8 mouse cellular contexts compared by ENCODE assay signal in genomic region chr10:78351887-78352665, GRCm38 (mm10). TPM values are rescaled to one million over a fixed set of nuclear protein-coding genes. Genes with fewer than 3 reads are reported as not detected.
DNase-seq lines count a peak whose midpoint lies in the region; ATAC-seq and TF ChIP-seq lines count a peak whose summit lies in the region.

Gene Agpat3 (minus strand): TSS chr10:78352489.

- H3K4me2 ChIP-seq in forebrain, embryonic 15.5 days (replicated peaks): peak within 1 kb of the TSS; percentile 82
- peak within 1 kb of the TSS; percentile 82 for H3K4me2 ChIP-seq in liver, postnatal 0 days (ENCODE audit: low read depth, low read length)
- H3K4me2 ChIP-seq in neural tube, embryonic 14.5 days (ENCODE audit: low read depth, low read length): peak within 1 kb of the TSS; percentile 86

- H3K4me1 ChIP-seq in forebrain, embryonic 15.5 days: peaks cover 33% of the 10 kb centered on the region
- peaks cover 5% of the 10 kb centered on the region for H3K4me1 ChIP-seq in liver, postnatal 0 days (ENCODE audit: insufficient read depth)
- H3K4me1 ChIP-seq in neural tube, embryonic 14.5 days (ENCODE audit: control insufficient read depth, insufficient read depth, low read length): peaks cover 19% of the 10 kb centered on the region; the same call in 1 of the 2 replicates
- peaks cover 17% of the 10 kb centered on the region for H3K4me1 ChIP-seq in testis, adult 2 months (ENCODE audit: control insufficient read depth, insufficient read depth, low read length)

- ATAC-seq in forebrain, embryonic 15.5 days (replicated peaks): peak; percentile 88
- ATAC-seq in liver, postnatal 0 days: peak; percentile 71
- ATAC-seq in neural tube, embryonic 14.5 days (ENCODE audit: low read depth): peak; percentile 85

- no peaks in the 10 kb centered on the region for H3K9me3 ChIP-seq in forebrain, embryonic 15.5 days
- no peaks in the 10 kb centered on the region for H3K9me3 ChIP-seq in liver, postnatal 0 days (ENCODE audit: low read length)
- no peaks in the 10 kb centered on the region for H3K9me3 ChIP-seq in neural tube, embryonic 14.5 days (ENCODE audit: control insufficient read depth, low read length)

- no peak for TF ChIP-seq EP300 in liver, postnatal 0 days (IDR thresholded peaks at IDR 0.05; ENCODE audit: low read depth)

- WGBS in forebrain, embryonic 15.5 days: under 1% methylated on average over 107 of the region's 113 CpGs
- under 1% methylated on average over 69 of the region's 113 CpGs for WGBS in liver, postnatal 0 days (ENCODE audit: insufficient replicate concordance)
- under 1% methylated on average over 82 of the region's 113 CpGs for WGBS in neural tube, embryonic 14.5 days

- H3K36me3 ChIP-seq in forebrain, embryonic 15.5 days: no peaks in the 10 kb centered on the region
- H3K36me3 ChIP-seq in liver, postnatal 0 days (replicated peaks; ENCODE audit: insufficient read depth, low read length): 0 out of 2 replicates have a peak, but pooled peaks cover 6% of the 10 kb centered on the region
- H3K36me3 ChIP-seq in neural tube, embryonic 14.5 days (ENCODE audit: control insufficient read depth, insufficient read depth, low read length): no peaks in the 10 kb centered on the region
- H3K36me3 ChIP-seq in testis, adult 2 months (ENCODE audit: control insufficient read depth, insufficient read depth, low read length): no peaks in the 10 kb centered on the region; the same call in 1 of the 2 replicates

- intact Hi-C loops in heart, postnatal 25 days (cut with DNase I): loop anchor here (5.0 kb wide), 1 partner anchor 35 kb away; no protein-coding TSS in a partner anchor

- peak within 1 kb of the TSS; percentile 99 for H3K4me3 ChIP-seq in forebrain, embryonic 15.5 days
- H3K4me3 ChIP-seq in liver, postnatal 0 days (ENCODE audit: low read depth, low read length): peak within 1 kb of the TSS; percentile 76
- H3K4me3 ChIP-seq in neural tube, embryonic 14.5 days (ENCODE audit: low read depth, low read length): peak within 1 kb of the TSS; percentile 93
- peak within 1 kb of the TSS; percentile 97 for H3K4me3 ChIP-seq in testis, adult 2 months (ENCODE audit: control insufficient read depth, low read depth, low read length)

- H3K27ac ChIP-seq in forebrain, embryonic 15.5 days (replicated peaks): peak within 1 kb of the TSS; percentile 72
- H3K27ac ChIP-seq in liver, postnatal 0 days (ENCODE audit: low read depth): peak within 1 kb of the TSS; percentile 96
- H3K27ac ChIP-seq in neural tube, embryonic 14.5 days (ENCODE audit: low read depth, low read length): peak within 1 kb of the TSS; percentile 79
- H3K27ac ChIP-seq in testis, adult 2 months (ENCODE audit: control insufficient read depth, insufficient read depth, low read depth, low read length): peak within 1 kb of the TSS; percentile 100

- TF ChIP-seq CTCF in liver, postnatal 0 days (IDR thresholded peaks at IDR 0.05; ENCODE audit: low read depth): no peak
- TF ChIP-seq CTCF in testis, adult 2 months (IDR thresholded peaks at IDR 0.05; ENCODE audit: control insufficient read depth, insufficient read depth, insufficient replicate concordance, low read depth, low read length): no peak

- DNase-seq in CD4-positive helper T cell, adult 2 months (ENCODE audit: low read depth, low spot score): peak; percentile 71
- peak; percentile 72 for DNase-seq in cerebellum, adult 11 months
- peak; percentile 55 for DNase-seq in heart, postnatal 25 days (ENCODE audit: low spot score)
- peak; percentile 52 for DNase-seq in layer of hippocampus, adult 11-12 months (ENCODE audit: low spot score)
- peak; percentile 72 for DNase-seq in liver, postnatal 0 days

- H3K27me3 ChIP-seq in forebrain, embryonic 15.5 days: no peaks in the 10 kb centered on the region
- peaks cover 24% of the 10 kb centered on the region for H3K27me3 ChIP-seq in liver, postnatal 0 days (ENCODE audit: insufficient read depth, low read length)
- no peaks in the 10 kb centered on the region for H3K27me3 ChIP-seq in neural tube, embryonic 14.5 days (ENCODE audit: control insufficient read depth, insufficient read depth, low read length)
- no peaks in the 10 kb centered on the region; the same call in 1 of the 2 replicates for H3K27me3 ChIP-seq in testis, adult 2 months (ENCODE audit: control insufficient read depth, insufficient read depth, low read length)

- TF ChIP-seq POLR2A in testis, adult 2 months (IDR thresholded peaks at IDR 0.05; ENCODE audit: control insufficient read depth, low read depth, low read length): peak; percentile 93

- peak within 1 kb of the TSS; percentile 99 for H3K9ac ChIP-seq in forebrain, embryonic 15.5 days (replicated peaks)
- peak within 1 kb of the TSS; percentile 91 for H3K9ac ChIP-seq in liver, postnatal 0 days (replicated peaks)
- peak within 1 kb of the TSS; percentile 95 for H3K9ac ChIP-seq in neural tube, embryonic 14.5 days (replicated peaks; ENCODE audit: low read depth, low read length)

RNA-seq across cellular contexts. Expression of gene Agpat3, which starts in this region (rescaled TPM):
- polyA plus RNA-seq in forebrain, embryonic 15.5 days (2015; fragmentation: Nextera tagmentation; extraction: Ambion mirVana): 69.9 and 72.2 TPM in 2 replicates
- total RNA-seq in heart, postnatal 25 days (2021): 100 to 1,000 TPM; 204 to 227 TPM
- polyA plus RNA-seq in liver, postnatal 0 days (2015; fragmentation: Nextera tagmentation; extraction: Ambion mirVana): 154 and 171 TPM in 2 replicates
- polyA plus RNA-seq in neural tube, embryonic 14.5 days (2014; fragmentation: Nextera tagmentation; extraction: Ambion mirVana): 64.4 and 89.5 TPM in 2 replicates
- 1,109 and 1,110 TPM in 2 replicates for polyA plus RNA-seq in testis, adult 2 months (2012; rRNA removed)

Comparison
In these comparisons a context has a peak if more than half of its experiments do, and no peak if none do; other contexts are left out.
1. Peak in every context shown above with its lines: DNase-seq, ATAC-seq, H3K4me3 ChIP-seq and H3K27ac ChIP-seq.